Mouse (Mus musculus) myocyte (in vitro differentiated cells): ENCODE data around the gene Gm21188.
"Not testable (repeated sequence)": the region's sequence is repeated elsewhere in the genome, so short reads cannot be mapped to it uniquely, and the experiment has no call there.

ENCODE experiments used
- E2F4 ChIP-seq: IDR thresholded peaks from one replicate; pipeline ENCODE4 v1.6.1; 2011; ENCODE audit warnings: mild to moderate bottlenecking, control low read depth, moderate library complexity; ENCODE audit not compliant: insufficient read depth
- MAX ChIP-seq: IDR thresholded peaks from one replicate; pipeline ENCODE4 v1.6.1; 2011; ENCODE audit warnings: low read depth, mild to moderate bottlenecking, control low read depth
- POLR2A ChIP-seq: IDR thresholded peaks from one replicate; pipeline ENCODE4 v1.6.1; 2011; ENCODE audit warnings: low read depth, mild to moderate bottlenecking, control low read depth, moderate library complexity; ENCODE audit not compliant: insufficient read length
- POLR2AphosphoS2 ChIP-seq: IDR thresholded peaks from one replicate; pipeline ENCODE4 v1.6.1; 2011; ENCODE audit warnings: low read depth, control low read depth; ENCODE audit not compliant: insufficient read length
- REST ChIP-seq: IDR thresholded peaks from one replicate; pipeline ENCODE4 v1.6.1; 2011; ENCODE audit warnings: mild to moderate bottlenecking, control low read depth, moderate library complexity; ENCODE audit not compliant: insufficient read depth, insufficient read length

GRCm38 (mm10) chr13:120079644-120080043 is 27.6 kb upstream of the Gm21188 start:
- TF ChIP-seq REST, MAX, POLR2AphosphoS2, POLR2A, E2F4: not testable (repeated sequence)
